Mouse (Mus musculus) adipocyte (in vitro differentiated cells): Measurements from ENCODE around the gene Cacna2d2.
A peak's percentile ranks its signal among the peaks of the same experiment; 100 is the strongest.

Experiments used
- DNase-seq: peaks from one replicate; pipeline ENCODE4 v3.0.0-alpha.2; 2016; ENCODE audit warnings: low spot score

The Cacna2d2 gene

GRCm38 (mm10) chr9:107541005-107541404 lies 141.6 kb downstream of the Cacna2d2 start:
- no peak for DNase-seq

GRCm38 (mm10) chr9:107541474-107542351 lies 142.3 kb downstream of the Cacna2d2 start, which contains the start of the genes Cyb561d2 and Nprl2:
Gene Cyb561d2 (minus strand): TSS chr9:107542193.
Gene Nprl2 (plus strand): TSS chr9:107542226.
- peak; percentile 94 for DNase-seq

- DNase-seq: no peak
Observed at GRCm38 (mm10) chr9:107542352-107542686, 142.9 kb downstream of the Cacna2d2 start.

- no peak for DNase-seq
Observed at GRCm38 (mm10) chr9:107542721-107543120, 143.3 kb downstream of the Cacna2d2 start.

- no peak for DNase-seq
Observed at GRCm38 (mm10) chr9:107543299-107543698, 143.9 kb downstream of the Cacna2d2 start.

GRCm38 (mm10) chr9:107544196-107544700 lies 144.8 kb downstream of the Cacna2d2 start:
- no peak for DNase-seq

- no peak for DNase-seq
Observed at GRCm38 (mm10) chr9:107544729-107545128, 145.3 kb downstream of the Cacna2d2 start.

- DNase-seq: no peak
Observed at GRCm38 (mm10) chr9:107545199-107545598, 145.8 kb downstream of the Cacna2d2 start.

- peak; percentile 84 for DNase-seq
Observed at GRCm38 (mm10) chr9:107545602-107546001, 146.2 kb downstream of the Cacna2d2 start.

- DNase-seq: peak; percentile 82
Observed at GRCm38 (mm10) chr9:107547026-107547425, 147.6 kb downstream of the Cacna2d2 start, which contains the start of gene Zmynd10. Gene Zmynd10 (plus strand): TSS chr9:107547298.

GRCm38 (mm10) chr9:107547957-107548356 lies 148.5 kb downstream of the Cacna2d2 start:
- no peak for DNase-seq

- DNase-seq: no peak
Observed at GRCm38 (mm10) chr9:107548820-107549219, 149.4 kb downstream of the Cacna2d2 start.

GRCm38 (mm10) chr9:107549297-107550074 lies 150.1 kb downstream of the Cacna2d2 start:
- no peak for DNase-seq

- no peak for DNase-seq
Observed at GRCm38 (mm10) chr9:107550491-107551116, 151.2 kb downstream of the Cacna2d2 start.

- DNase-seq: no peak
Observed at GRCm38 (mm10) chr9:107551117-107551889, 151.9 kb downstream of the Cacna2d2 start, which contains the start of gene Rassf1. Gene Rassf1 (plus strand): TSS chr9:107551555.

- DNase-seq: no peak
Observed at GRCm38 (mm10) chr9:107551890-107552355, 152.5 kb downstream of the Cacna2d2 start.

- DNase-seq: no peak
Observed at GRCm38 (mm10) chr9:107552690-107553393, 153.4 kb downstream of the Cacna2d2 start.

- no peak for DNase-seq
Observed at GRCm38 (mm10) chr9:107553541-107554318, 154.3 kb downstream of the Cacna2d2 start.

- peak; percentile 97 for DNase-seq
Observed at GRCm38 (mm10) chr9:107554319-107554825, 155.0 kb downstream of the Cacna2d2 start.
